Mouse (Mus musculus) myocyte (in vitro differentiated cells): ENCODE measurements at regions not wholly inside any gene's neighbourhood (a gene's known extent, or its start where the extent isn't known, plus 50 kb on each side); places are given as distances from the start of the nearest gene placed in this dataset.

Source experiments
- H3K27me3 ChIP-seq: one replicate; pipeline ENCODE4 v1.6.1; 2011; ENCODE audit not compliant: control insufficient read depth, insufficient read depth, insufficient read length
- H3K36me3 ChIP-seq: one replicate; pipeline ENCODE4 v1.6.1; 2011; ENCODE audit not compliant: control insufficient read depth, insufficient read depth
- H3K4me2 ChIP-seq: one replicate; pipeline ENCODE4 v1.6.1; 2011; ENCODE audit warnings: low read depth, control low read depth
- H3K4me3 ChIP-seq: one replicate; pipeline ENCODE4 v1.5.1; 2011; ENCODE audit warnings: mild to moderate bottlenecking, control low read depth, moderate library complexity
- H3K79me2 ChIP-seq: one replicate; pipeline ENCODE4 v1.6.1; 2011; ENCODE audit not compliant: control insufficient read depth, insufficient read depth
- H3ac ChIP-seq: one replicate; pipeline ENCODE4 v1.6.1; 2011; ENCODE audit not compliant: control insufficient read depth, insufficient read length
- CEBPB ChIP-seq: IDR thresholded peaks from 2 replicates; pipeline ENCODE4 v1.6.1; 2011; ENCODE audit warnings: mild to moderate bottlenecking, moderate library complexity; ENCODE audit not compliant: poor library complexity, insufficient read depth, severe bottlenecking
- MAX ChIP-seq: IDR thresholded peaks from one replicate; pipeline ENCODE4 v1.6.1; 2011; ENCODE audit warnings: low read depth, mild to moderate bottlenecking, control low read depth
- MYOD1 ChIP-seq, 3 experiments: IDR thresholded peaks; one replicate each; pipeline ENCODE4 v1.6.1; 2011; ENCODE audit warnings: control low read depth in 2 of 3, low read depth in 2 of 3, mild to moderate bottlenecking in 2 of 3, moderate library complexity in 1 of 3; ENCODE audit not compliant: insufficient read length in 2 of 3, control insufficient read depth in 1 of 3
- MYOG ChIP-seq, 3 experiments: IDR thresholded peaks; one replicate each; pipeline ENCODE4 v1.6.1; 2011; ENCODE audit warnings: control low read depth in 2 of 3, low read depth in 2 of 3, mild to moderate bottlenecking in 2 of 3; ENCODE audit not compliant: insufficient read length in 2 of 3, control insufficient read depth in 1 of 3, insufficient read depth in 1 of 3
- POLR2A ChIP-seq: IDR thresholded peaks from one replicate; pipeline ENCODE4 v1.6.1; 2011; ENCODE audit warnings: low read depth, mild to moderate bottlenecking, control low read depth, moderate library complexity; ENCODE audit not compliant: insufficient read length
- SRF ChIP-seq: IDR thresholded peaks from one replicate; pipeline ENCODE4 v1.6.1; 2011; ENCODE audit warnings: low read depth; ENCODE audit not compliant: control insufficient read depth, insufficient read length
- TCF12 ChIP-seq: IDR thresholded peaks from one replicate; pipeline ENCODE4 v1.6.1; 2011; ENCODE audit warnings: mild to moderate bottlenecking, control low read depth; ENCODE audit not compliant: poor library complexity, insufficient read depth, severe bottlenecking
- TCF3 ChIP-seq: IDR thresholded peaks from one replicate; pipeline ENCODE4 v1.6.1; 2011; ENCODE audit warnings: low read depth, control low read depth; ENCODE audit not compliant: insufficient read length
- USF1 ChIP-seq: IDR thresholded peaks from one replicate; pipeline ENCODE4 v1.6.1; 2011; ENCODE audit warnings: low read depth, mild to moderate bottlenecking, control low read depth, moderate library complexity

- TF ChIP-seq SRF (no peak), MYOG (IDR thresholded peaks at IDR 0.05; ENCODE audit: control insufficient read depth in 1 of 3, insufficient read depth in 1 of 3, insufficient read length in 2 of 3, low read depth in 2 of 3) (no peak), MAX (no peak), CEBPB (no peak), POLR2A (no peak), USF1 (no peak), TCF12 (no peak), TCF3 (no peak), MYOD1 (IDR thresholded peaks at IDR 0.05; ENCODE audit: control insufficient read depth in 1 of 3, insufficient read length in 2 of 3, low read depth in 2 of 3) (no peak)
- H3K36me3 ChIP-seq, result no peaks in the 10 kb centered on the region
- H3K4me2 ChIP-seq, result no peak overlapping the region
- no peaks in the 10 kb centered on the region for H3K27me3 ChIP-seq
- no peak overlapping the region for H3K4me3 ChIP-seq
- H3ac ChIP-seq, result no peak overlapping the region
- no peaks in the 10 kb centered on the region for H3K79me2 ChIP-seq
Measured at GRCm38 (mm10) chr13:99572381-99572780, 56.0 kb upstream of the Map1b start.
